ENCODE assay signal across 8 mouse cellular contexts in genomic region chr14:14984710-14985647, GRCm38 (mm10).
DNase-seq lines count a peak whose midpoint lies in the region; ATAC-seq and TF ChIP-seq lines count a peak whose summit lies in the region.

No protein-coding gene starts in this region.

- TF ChIP-seq CTCF in heart, adult 2 months (IDR thresholded peaks at IDR 0.05): peak; percentile 89

- ATAC-seq in liver, embryonic 12.5 days: no peak
- ATAC-seq in limb, embryonic 12.5 days (ENCODE audit: insufficient number of reproducible peaks, insufficient read depth, low FRiP score, low TSS enrichment, low read depth): peak; percentile 77

- intact Hi-C loops in heart, adult 2 months (cut with DNase I): loop anchor here (1.0 to 10.0 kb wide), 2 partner anchors 122 to 1210 kb away; no protein-coding TSS in a partner anchor

- DNase-seq in liver: peak; percentile 61
- peak; percentile 76 for DNase-seq in embryo, embryonic 11.5 days (ENCODE audit: low read depth, low spot score)
- peak; percentile 28 to 63 for DNase-seq in heart, adult 2 months
- DNase-seq in kidney, adult 8-10 months: peak; percentile 7 to 61
- peak; percentile 78 for DNase-seq in naive thymus-derived CD4-positive, alpha-beta T cell, adult 2 months (ENCODE audit: low read depth)
- DNase-seq in spleen, postnatal 36 days (ENCODE audit: low spot score in 2 of 2): peak; percentile 14 to 26

- TF ChIP-seq POLR2A in heart, adult 2 months (IDR thresholded peaks at IDR 0.05; ENCODE audit: insufficient read depth, low read depth, low read length): no peak

- H3K27ac ChIP-seq in liver, embryonic 12.5 days: no peak overlapping the region
- no peak overlapping the region for H3K27ac ChIP-seq in heart, adult 2 months
- no peak overlapping the region for H3K27ac ChIP-seq in limb, embryonic 12.5 days

- H3K36me3 ChIP-seq in liver, embryonic 12.5 days: no peaks in the 10 kb centered on the region
- H3K36me3 ChIP-seq in heart, adult 2 months (ENCODE audit: control insufficient read depth, insufficient read depth, low read length): no peaks in the 10 kb centered on the region
- H3K36me3 ChIP-seq in limb, embryonic 12.5 days: no peaks in the 10 kb centered on the region

- no peak overlapping the region for H3K9ac ChIP-seq in liver, embryonic 12.5 days
- H3K9ac ChIP-seq in heart, adult 2 months (ENCODE audit: low read depth, low read length): no peak overlapping the region
- no peak overlapping the region for H3K9ac ChIP-seq in limb, embryonic 12.5 days (replicated peaks)

- H3K4me3 ChIP-seq in liver, embryonic 12.5 days: no peak overlapping the region
- no peak overlapping the region for H3K4me3 ChIP-seq in heart, adult 2 months
- H3K4me3 ChIP-seq in limb, embryonic 12.5 days (replicated peaks): no peak overlapping the region

- no peaks in the 10 kb centered on the region for H3K4me1 ChIP-seq in liver, embryonic 12.5 days
- H3K4me1 ChIP-seq in heart, adult 2 months (ENCODE audit: control insufficient read depth, insufficient read depth, low read length): no peaks in the 10 kb centered on the region
- no peaks in the 10 kb centered on the region for H3K4me1 ChIP-seq in limb, embryonic 12.5 days (replicated peaks)

- H3K27me3 ChIP-seq in liver, embryonic 12.5 days (replicated peaks): no peaks in the 10 kb centered on the region
- H3K27me3 ChIP-seq in heart, adult 2 months (ENCODE audit: control insufficient read depth, insufficient read depth, low read length): no peaks in the 10 kb centered on the region
- no peaks in the 10 kb centered on the region for H3K27me3 ChIP-seq in limb, embryonic 12.5 days

- no peaks in the 10 kb centered on the region for H3K79me2 ChIP-seq in heart, adult 2 months (replicated peaks; ENCODE audit: control insufficient read depth, insufficient read depth, low read length)

- no peak for TF ChIP-seq EP300 in heart, adult 2 months (IDR thresholded peaks at IDR 0.05; ENCODE audit: insufficient read depth, low read depth, low read length)

- H3K9me3 ChIP-seq in liver, embryonic 12.5 days (replicated peaks): no peaks in the 10 kb centered on the region
- H3K9me3 ChIP-seq in limb, embryonic 12.5 days: no peaks in the 10 kb centered on the region

- no peak overlapping the region for H3K4me2 ChIP-seq in liver, embryonic 12.5 days
- no peak overlapping the region for H3K4me2 ChIP-seq in limb, embryonic 12.5 days

- WGBS in liver, embryonic 12.5 days (ENCODE audit: insufficient replicate concordance): 30% methylated on average over 11 of the region's 11 CpGs
- 40% methylated on average over 11 of the region's 11 CpGs for WGBS in heart, adult 2 months
- 44% methylated on average over 11 of the region's 11 CpGs for whole genome bisulfite sequencing in limb, embryonic 12.5 days

Comparison
In these comparisons a context has a peak if more than half of its experiments do, and no peak if none do; other contexts are left out.
1. DNase-seq: peak in every context shown above with its lines; median percentile 78 in naive thymus-derived CD4-positive, alpha-beta T cell, adult 2 months; 76 in embryo, embryonic 11.5 days; 61 in liver; 46 in heart, adult 2 months; 34 in kidney, adult 8-10 months; 20 in spleen, postnatal 36 days.